Mouse (Mus musculus) testis, adult 2 months (tissue): Measurements from ENCODE around the gene Tspan18.

ENCODE experiments used
- CTCF ChIP-seq: fragments of 200-500 bp; IDR thresholded peaks from 2 replicates; pipeline ENCODE4 v1.5.1; 2012; ENCODE audit warnings: low read depth, mild to moderate bottlenecking, inconsistent platforms, low read length, moderate library complexity; ENCODE audit not compliant: control insufficient read depth, insufficient read depth, insufficient replicate concordance
- POLR2A ChIP-seq: fragments of 200-500 bp; IDR thresholded peaks from 2 replicates; pipeline ENCODE4 v1.6.1; 2012; ENCODE audit warnings: low read depth, mild to moderate bottlenecking, inconsistent platforms, low read length, moderate library complexity; ENCODE audit not compliant: control insufficient read depth

DNA sequence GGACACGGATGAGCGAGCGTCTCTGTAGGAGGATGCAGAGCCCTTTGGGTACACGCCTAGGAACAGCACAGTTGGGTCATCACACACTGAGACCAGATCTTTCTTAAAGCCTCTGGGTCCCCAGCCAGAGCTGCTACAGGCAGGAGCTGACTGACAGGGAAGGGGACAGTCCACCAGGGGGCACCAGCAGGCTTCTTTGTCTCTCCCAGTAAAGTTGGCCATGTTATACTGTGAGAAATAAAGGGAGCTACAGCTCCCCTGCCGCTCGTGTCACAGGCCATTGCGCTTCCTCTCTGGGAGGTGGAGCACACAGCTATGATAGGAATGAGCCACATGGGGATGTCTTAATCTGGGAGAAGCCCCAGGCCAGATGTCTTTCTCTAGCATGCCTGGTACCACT lies 117.3 kb downstream of the Tspan18 start:
- TF ChIP-seq POLR2A (no peak), CTCF (peak; percentile 31; the same call in 1 of the 2 replicates)
